Mouse (Mus musculus): ENCODE data around the gene Gm43738. TPM values are rescaled to one million over a fixed set of nuclear protein-coding genes. Genes with fewer than 3 reads are reported as not detected.

Gm43738 gene
- polyA plus RNA-seq, 1 experiment from 2014 or later: not detected

GRCm38 (mm10) chr3:89092509-89093090 is 8.3 kb downstream of the Gm43738 start:
- peak; percentile 19 for ATAC-seq
- peak overlapping the region; percentile 97 for H3K4me2 ChIP-seq (ENCODE audit: low read length)
- no peaks in the 10 kb centered on the region for H3K27me3 ChIP-seq (replicated peaks; ENCODE audit: control insufficient read depth, insufficient read depth, low read length)
- 22% methylated on average over 11 of the region's 11 CpGs for WGBS
- peak overlapping the region; percentile 71 for H3K9ac ChIP-seq (replicated peaks; ENCODE audit: low read depth, low read length)
- H3K27ac ChIP-seq (ENCODE audit: low read length): peak overlapping the region; percentile 74
- no peaks in the 10 kb centered on the region for H3K9me3 ChIP-seq (ENCODE audit: control insufficient read depth, low read length)
- peak overlapping the region; percentile 62 for H3K4me3 ChIP-seq (replicated peaks; ENCODE audit: low read length)
- H3K4me1 ChIP-seq (replicated peaks; ENCODE audit: control insufficient read depth, insufficient read depth, low read length): peaks cover 22% of the 10 kb centered on the region
- peaks cover 10% of the 10 kb centered on the region for H3K36me3 ChIP-seq (ENCODE audit: control insufficient read depth, insufficient read depth)

- peaks cover 8% of the 10 kb centered on the region for H3K36me3 ChIP-seq (ENCODE audit: control insufficient read depth, insufficient read depth)
- H3K9ac ChIP-seq (replicated peaks; ENCODE audit: low read depth, low read length): peak overlapping the region; percentile 71
- WGBS: 13% methylated on average over 20 of the region's 20 CpGs
- H3K4me3 ChIP-seq (replicated peaks; ENCODE audit: low read length): peak overlapping the region; percentile 62
- H3K4me1 ChIP-seq (replicated peaks; ENCODE audit: control insufficient read depth, insufficient read depth, low read length): peaks cover 23% of the 10 kb centered on the region
- H3K27me3 ChIP-seq (replicated peaks; ENCODE audit: control insufficient read depth, insufficient read depth, low read length): no peaks in the 10 kb centered on the region
- ATAC-seq: no peak
- H3K9me3 ChIP-seq (ENCODE audit: control insufficient read depth, low read length): no peaks in the 10 kb centered on the region
- H3K4me2 ChIP-seq (ENCODE audit: low read length): peak overlapping the region; percentile 97
- 0 out of 2 replicates have a peak overlapping the region, but pooled peaks have one; percentile 2 for H3K27ac ChIP-seq (ENCODE audit: low read length)
Observed at GRCm38 (mm10) chr3:89091811-89092508, 8.9 kb downstream of the Gm43738 start.

- Histone ChIP-seq H3K36me3 (ENCODE audit: control insufficient read depth, insufficient read depth) (peaks cover 9% of the 10 kb centered on the region), H3K4me3 (replicated peaks; ENCODE audit: low read length) (peak overlapping the region; percentile 62), H3K9me3 (ENCODE audit: control insufficient read depth, low read length) (no peaks in the 10 kb centered on the region), H3K27ac (ENCODE audit: low read length) (peak overlapping the region; percentile 52), H3K4me1 (replicated peaks; ENCODE audit: control insufficient read depth, insufficient read depth, low read length) (peaks cover 23% of the 10 kb centered on the region), H3K27me3 (replicated peaks; ENCODE audit: control insufficient read depth, insufficient read depth, low read length) (no peaks in the 10 kb centered on the region), H3K4me2 (ENCODE audit: low read length) (peak overlapping the region; percentile 97), H3K9ac (replicated peaks; ENCODE audit: low read depth, low read length) (peak overlapping the region; percentile 71)
- 0% methylated on average over 62 of the region's 74 CpGs for WGBS
- peak; percentile 45 for ATAC-seq
Observed at GRCm38 (mm10) chr3:89090694-89091655, 9.9 kb downstream of the Gm43738 start.

GRCm38 (mm10) chr3:89089882-89090591 is 10.9 kb downstream of the Gm43738 start:
- Histone ChIP-seq H3K4me1 (replicated peaks; ENCODE audit: control insufficient read depth, insufficient read depth, low read length) (peaks cover 23% of the 10 kb centered on the region), H3K9me3 (ENCODE audit: control insufficient read depth, low read length) (no peaks in the 10 kb centered on the region), H3K4me2 (ENCODE audit: low read length) (peak overlapping the region; percentile 97), H3K27ac (ENCODE audit: low read length) (peak overlapping the region; percentile 10), H3K4me3 (replicated peaks; ENCODE audit: low read length) (peak overlapping the region; percentile 62), H3K9ac (replicated peaks; ENCODE audit: low read depth, low read length) (peak overlapping the region; percentile 71), H3K36me3 (ENCODE audit: control insufficient read depth, insufficient read depth) (peaks cover 6% of the 10 kb centered on the region), H3K27me3 (replicated peaks; ENCODE audit: control insufficient read depth, insufficient read depth, low read length) (no peaks in the 10 kb centered on the region)
- 1% methylated on average over 40 of the region's 40 CpGs for WGBS
- peak; percentile 67 for ATAC-seq

- WGBS: 74% methylated on average over 14 of the region's 14 CpGs
- Histone ChIP-seq H3K27ac (ENCODE audit: low read length) (no peak overlapping the region), H3K27me3 (replicated peaks; ENCODE audit: control insufficient read depth, insufficient read depth, low read length) (no peaks in the 10 kb centered on the region), H3K4me2 (ENCODE audit: low read length) (no peak overlapping the region; the same call in 1 of the 2 replicates), H3K4me1 (replicated peaks; ENCODE audit: control insufficient read depth, insufficient read depth, low read length) (peaks cover 23% of the 10 kb centered on the region), H3K36me3 (ENCODE audit: control insufficient read depth, insufficient read depth) (peaks cover 9% of the 10 kb centered on the region), H3K9ac (replicated peaks; ENCODE audit: low read depth, low read length) (no peak overlapping the region), H3K9me3 (ENCODE audit: control insufficient read depth, low read length) (no peaks in the 10 kb centered on the region), H3K4me3 (replicated peaks; ENCODE audit: low read length) (no peak overlapping the region; the same call in 1 of the 2 replicates)
- no peak for ATAC-seq
Observed at GRCm38 (mm10) chr3:89088974-89089373, 11.9 kb downstream of the Gm43738 start.

- ATAC-seq: no peak
- H3K4me1 ChIP-seq (replicated peaks; ENCODE audit: control insufficient read depth, insufficient read depth, low read length): peaks cover 20% of the 10 kb centered on the region
- no peak overlapping the region for H3K4me2 ChIP-seq (ENCODE audit: low read length)
Observed at GRCm38 (mm10) chr3:89087338-89088110, 13.4 kb downstream of the Gm43738 start.

GRCm38 (mm10) chr3:89084654-89085190 is 16.2 kb downstream of the Gm43738 start:
- no peak overlapping the region for H3K9ac ChIP-seq (replicated peaks; ENCODE audit: low read depth, low read length)
- no peaks in the 10 kb centered on the region for H3K27me3 ChIP-seq (replicated peaks; ENCODE audit: control insufficient read depth, insufficient read depth, low read length)
- H3K27ac ChIP-seq (ENCODE audit: low read length): no peak overlapping the region
- 84% methylated on average over 12 of the region's 12 CpGs for WGBS
- no peak overlapping the region for H3K4me2 ChIP-seq (ENCODE audit: low read length)
- ATAC-seq: no peak
- peaks cover 9% of the 10 kb centered on the region for H3K36me3 ChIP-seq (ENCODE audit: control insufficient read depth, insufficient read depth)
- H3K9me3 ChIP-seq (ENCODE audit: control insufficient read depth, low read length): no peaks in the 10 kb centered on the region
- H3K4me1 ChIP-seq (replicated peaks; ENCODE audit: control insufficient read depth, insufficient read depth, low read length): peaks cover 7% of the 10 kb centered on the region
- H3K4me3 ChIP-seq (replicated peaks; ENCODE audit: low read length): no peak overlapping the region

More at GRCm38 (mm10) chr3:89087338-89088110, 13.4 kb downstream of the Gm43738 start:
- Histone ChIP-seq H3K27me3 (replicated peaks; ENCODE audit: control insufficient read depth, insufficient read depth, low read length) (no peaks in the 10 kb centered on the region), H3K9me3 (ENCODE audit: control insufficient read depth, low read length) (no peaks in the 10 kb centered on the region), H3K36me3 (ENCODE audit: control insufficient read depth, insufficient read depth) (peaks cover 9% of the 10 kb centered on the region), H3K4me3 (replicated peaks; ENCODE audit: low read length) (no peak overlapping the region), H3K27ac (ENCODE audit: low read length) (no peak overlapping the region), H3K9ac (replicated peaks; ENCODE audit: low read depth, low read length) (no peak overlapping the region)
- WGBS: 35% methylated on average over 21 of the region's 21 CpGs

- H3K9ac ChIP-seq (replicated peaks; ENCODE audit: low read depth, low read length): no peak overlapping the region
- peaks cover 15% of the 10 kb centered on the region for H3K36me3 ChIP-seq (ENCODE audit: control insufficient read depth, insufficient read depth)
- H3K4me2 ChIP-seq (ENCODE audit: low read length): no peak overlapping the region
- H3K4me1 ChIP-seq (replicated peaks; ENCODE audit: control insufficient read depth, insufficient read depth, low read length): peaks cover 4% of the 10 kb centered on the region
- no peak overlapping the region for H3K27ac ChIP-seq (ENCODE audit: low read length)
- no peaks in the 10 kb centered on the region for H3K9me3 ChIP-seq (ENCODE audit: control insufficient read depth, low read length)
- no peak overlapping the region for H3K4me3 ChIP-seq (replicated peaks; ENCODE audit: low read length)
- H3K27me3 ChIP-seq (replicated peaks; ENCODE audit: control insufficient read depth, insufficient read depth, low read length): no peaks in the 10 kb centered on the region
- WGBS: 90% methylated on average over 2 of the region's 2 CpGs
- no peak for ATAC-seq
Observed at GRCm38 (mm10) chr3:89084133-89084532, 16.8 kb downstream of the Gm43738 start.
